Mouse (Mus musculus) frontal cortex, adult (tissue): Measurements from ENCODE around the gene Mt1.

ENCODE experiments used
- ATAC-seq: cut with Nextera tagmentation; 2 replicates; pipeline ENCODE4 v1.9.2; 2017; ENCODE audit warnings: mild to moderate bottlenecking, moderate library complexity, mixed read lengths; ENCODE audit not compliant: low TSS enrichment

Gene Mt1

GRCm38 (mm10) chr8:94205736-94206135 is 26.9 kb downstream of the Mt1 start:
- ATAC-seq: peak; percentile 45

GRCm38 (mm10) chr8:94206256-94206655 is 27.4 kb downstream of the Mt1 start:
- ATAC-seq: peak; percentile 51; the same call in 1 of the 2 replicates

- no peak for ATAC-seq
Observed at GRCm38 (mm10) chr8:94207491-94207890, 28.6 kb downstream of the Mt1 start.

GRCm38 (mm10) chr8:94209639-94210038 is 30.8 kb downstream of the Mt1 start:
- ATAC-seq: peak; percentile 36

GRCm38 (mm10) chr8:94210225-94210624 is 31.3 kb downstream of the Mt1 start:
- ATAC-seq: peak; percentile 32

GRCm38 (mm10) chr8:94213819-94214218 is 34.9 kb downstream of the Mt1 start:
- ATAC-seq: 0 out of 2 replicates have a peak, but pooled peaks have one; percentile 12

- ATAC-seq: peak; percentile 86
Observed at GRCm38 (mm10) chr8:94214252-94215173, 35.6 kb downstream of the Mt1 start, which contains the start of gene Nup93. Gene Nup93 (plus strand): TSS chr8:94214564.

GRCm38 (mm10) chr8:94227381-94227939 is 48.6 kb downstream of the Mt1 start:
- peak; percentile 86 for ATAC-seq
